In the genomic region with DNA sequence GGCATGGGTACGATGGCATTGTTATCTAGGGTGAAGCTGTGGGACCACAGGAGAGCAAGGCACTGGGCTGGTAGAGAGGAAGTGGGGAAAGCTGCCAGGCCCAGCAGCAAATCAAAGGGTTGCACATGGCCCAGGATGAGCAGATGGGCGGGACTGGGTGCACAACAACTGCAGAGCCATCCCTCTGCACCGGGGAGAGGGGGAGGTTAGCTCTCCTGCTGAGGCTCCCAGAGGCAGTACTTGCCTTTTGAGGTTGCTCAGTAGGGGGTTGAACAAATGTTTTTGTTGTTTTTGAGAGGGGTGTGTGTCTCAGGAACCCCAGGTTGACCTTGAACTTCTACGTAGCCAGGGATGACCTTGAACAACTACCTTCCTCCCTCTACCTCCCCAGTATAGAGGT, we compare ENCODE assay signal across 16 mouse cellular contexts. TPM values are rescaled to one million over a fixed set of nuclear protein-coding genes. Genes with fewer than 3 reads are reported as not detected.
DNase-seq lines count a peak whose midpoint lies in the region; ATAC-seq and TF ChIP-seq lines count a peak whose summit lies in the region.
"Had no signal": no experiment of that assay in that cellular context is flagged by ENCODE, and none has a peak within 500 bp of the region (broad histone marks: within the 10 kb centered on the region; RNA-seq: fewer than 3 reads in every experiment).

No protein-coding gene starts in this region.

- no peaks in the 10 kb centered on the region for H3K27me3 ChIP-seq in forebrain, embryonic 11.5 days (ENCODE audit: control insufficient read depth, insufficient read depth, low read length)
- no peaks in the 10 kb centered on the region for H3K27me3 ChIP-seq in forebrain, embryonic 13.5 days
- no peaks in the 10 kb centered on the region for H3K27me3 ChIP-seq in heart, adult 2 months (ENCODE audit: control insufficient read depth, insufficient read depth, low read length)
- H3K27me3 ChIP-seq: limb, embryonic 12.5 days; liver, embryonic 15.5 days had no signal

- H3K79me2 ChIP-seq in heart, adult 2 months (replicated peaks; ENCODE audit: control insufficient read depth, insufficient read depth, low read length), result no peaks in the 10 kb centered on the region

- no peaks in the 10 kb centered on the region for H3K9me3 ChIP-seq in forebrain, embryonic 11.5 days (ENCODE audit: control insufficient read depth, low read length)
- no peaks in the 10 kb centered on the region for H3K9me3 ChIP-seq in forebrain, embryonic 13.5 days (replicated peaks)
- H3K9me3 ChIP-seq: limb, embryonic 12.5 days; liver, embryonic 15.5 days had no signal

- H3K9ac ChIP-seq in forebrain, embryonic 11.5 days (ENCODE audit: low read length), result no peak overlapping the region
- H3K9ac ChIP-seq in forebrain, embryonic 13.5 days, result no peak overlapping the region
- H3K9ac ChIP-seq in heart, adult 2 months (ENCODE audit: low read depth, low read length), result no peak overlapping the region
- H3K9ac ChIP-seq: limb, embryonic 12.5 days; liver, embryonic 15.5 days had no signal

- no peak overlapping the region for H3K27ac ChIP-seq in forebrain, embryonic 11.5 days (ENCODE audit: low read depth, low read length)
- no peak overlapping the region for H3K27ac ChIP-seq in forebrain, embryonic 13.5 days
- H3K27ac ChIP-seq in heart, adult 2 months, result no peak overlapping the region
- H3K27ac ChIP-seq: limb, embryonic 12.5 days; liver, embryonic 15.5 days had no signal

- no peak overlapping the region for H3K4me3 ChIP-seq in forebrain, embryonic 11.5 days (ENCODE audit: low read depth, low read length)
- H3K4me3 ChIP-seq in forebrain, embryonic 13.5 days, result no peak overlapping the region
- no peak overlapping the region for H3K4me3 ChIP-seq in heart, adult 2 months
- H3K4me3 ChIP-seq: limb, embryonic 12.5 days; liver, embryonic 15.5 days had no signal

- no peak for TF ChIP-seq CTCF in heart, adult 2 months (IDR thresholded peaks at IDR 0.05)

- peak; percentile 44 for DNase-seq in forebrain, embryonic 11.5 days (ENCODE audit: low spot score)
- DNase-seq in MN1 (ENCODE audit: low spot score), result peak; percentile 23
- DNase-seq in thymus, postnatal 36 days, result peak; percentile 55 to 75
- DNase-seq in frontal cortex, postnatal 14 days (ENCODE audit: low spot score in 2 of 2), result no peak
- no peak for DNase-seq in gastrocnemius, postnatal 36 days
- DNase-seq in heart, adult 2 months, result no peak
- DNase-seq: cerebellum, postnatal 25 days; heart, postnatal 4 days; kidney, postnatal 25 days; lung, postnatal 14 days had no signal

- TF ChIP-seq EP300 in heart, adult 2 months (IDR thresholded peaks at IDR 0.05; ENCODE audit: insufficient read depth, low read depth, low read length), result no peak

- intact Hi-C loops in gastrocnemius, postnatal 36 days (cut with DNase I), result no loop called here
- intact Hi-C loops in heart, adult 2 months (cut with DNase I), result no loop called here

- 69% methylated on average over 4 of the region's 4 CpGs for WGBS in forebrain, embryonic 11.5 days
- WGBS in forebrain, embryonic 13.5 days, result 60% methylated on average over 4 of the region's 4 CpGs
- WGBS in heart, adult 2 months, result 67% methylated on average over 4 of the region's 4 CpGs

- no peak overlapping the region for H3K4me2 ChIP-seq in forebrain, embryonic 11.5 days (ENCODE audit: low read depth, low read length, severe bottlenecking)
- H3K4me2 ChIP-seq in forebrain, embryonic 13.5 days, result no peak overlapping the region
- H3K4me2 ChIP-seq: limb, embryonic 12.5 days; liver, embryonic 15.5 days had no signal

- no peak for ATAC-seq in forebrain, embryonic 11.5 days (replicated peaks; ENCODE audit: low FRiP score)
- no peak for ATAC-seq in forebrain, embryonic 13.5 days
- peak; percentile 96 for ATAC-seq in megakaryocyte progenitor cell, adult 5-6 weeks (replicated peaks; ENCODE audit: poor library complexity)
- ATAC-seq: intestine, embryonic 16.5 days; midbrain, embryonic 16.5 days had no signal

- H3K4me1 ChIP-seq in forebrain, embryonic 11.5 days (replicated peaks; ENCODE audit: control insufficient read depth, insufficient read depth, low read length), result no peaks in the 10 kb centered on the region
- H3K4me1 ChIP-seq in forebrain, embryonic 13.5 days, result no peaks in the 10 kb centered on the region
- H3K4me1 ChIP-seq in heart, adult 2 months (ENCODE audit: control insufficient read depth, insufficient read depth, low read length), result no peaks in the 10 kb centered on the region; the same call in 1 of the 2 replicates

- no peak for TF ChIP-seq POLR2A in heart, adult 2 months (IDR thresholded peaks at IDR 0.05; ENCODE audit: insufficient read depth, low read depth, low read length)

- no peaks in the 10 kb centered on the region for H3K36me3 ChIP-seq in forebrain, embryonic 11.5 days (ENCODE audit: control insufficient read depth, insufficient read depth, low read length)
- no peaks in the 10 kb centered on the region for H3K36me3 ChIP-seq in forebrain, embryonic 13.5 days (ENCODE audit: poor library complexity, severe bottlenecking)
- no peaks in the 10 kb centered on the region for H3K36me3 ChIP-seq in heart, adult 2 months (ENCODE audit: control insufficient read depth, insufficient read depth, low read length)
- H3K36me3 ChIP-seq: limb, embryonic 12.5 days; liver, embryonic 15.5 days had no signal

RNA-seq across cellular contexts. Expression of gene Tor1aip1, which starts 40.2 kb away (rescaled TPM):
- 36.0 and 39.5 TPM in 2 replicates for polyA plus RNA-seq in forebrain, embryonic 11.5 days (2014; fragmentation: Nextera tagmentation; extraction: Ambion mirVana)
- 34.7 and 37.1 TPM in 2 replicates for polyA plus RNA-seq in forebrain, embryonic 13.5 days (2015; fragmentation: Nextera tagmentation; extraction: Ambion mirVana)
- total RNA-seq in megakaryocyte progenitor cell, adult 5-6 weeks (2015), result 76.6 and 80.7 TPM in 2 replicates
- 31.5 and 40.1 TPM in 2 replicates for total RNA-seq in megakaryocyte progenitor cell, adult 5-6 weeks (2017)
- total RNA-seq in gastrocnemius, postnatal 36 days (2021), result 100 to 1,000 TPM in 1 of 2 experiments, 10 to 100 TPM in 1; 88.8 to 105 TPM
- total RNA-seq in heart, adult 2 months (2021), result 10 to 100 TPM; 79.9 to 91.2 TPM
- 33.0 and 51.1 TPM in 2 replicates for polyA plus RNA-seq in heart, adult 2 months (2012; rRNA removed)

RNA-seq across cellular contexts. Expression of gene Tor1aip2, which starts 41.3 kb away (rescaled TPM):
- polyA plus RNA-seq in forebrain, embryonic 11.5 days (2014; fragmentation: Nextera tagmentation; extraction: Ambion mirVana), result 112 and 116 TPM in 2 replicates
- 79.6 and 83.9 TPM in 2 replicates for polyA plus RNA-seq in forebrain, embryonic 13.5 days (2015; fragmentation: Nextera tagmentation; extraction: Ambion mirVana)
- 93.0 and 109 TPM in 2 replicates for total RNA-seq in megakaryocyte progenitor cell, adult 5-6 weeks (2015)
- total RNA-seq in megakaryocyte progenitor cell, adult 5-6 weeks (2017), result 50.1 and 50.6 TPM in 2 replicates
- 10 to 100 TPM; 47.8 to 48.3 TPM for total RNA-seq in gastrocnemius, postnatal 36 days (2021)
- total RNA-seq in heart, adult 2 months (2021), result 10 to 100 TPM; 40.3 to 42.9 TPM
- 51.0 and 76.1 TPM in 2 replicates for polyA plus RNA-seq in heart, adult 2 months (2012; rRNA removed)

Comparison
In these comparisons a context has a peak if more than half of its experiments do, and no peak if none do; other contexts are left out.
1. DNase-seq: peak in forebrain, embryonic 11.5 days (single experiment), MN1 (single experiment) and thymus, postnatal 36 days (2 of 2); none in frontal cortex, postnatal 14 days (0 of 2), gastrocnemius, postnatal 36 days (0 of 2) and heart, adult 2 months (0 of 2).